Mouse (Mus musculus) liver, postnatal 0 days (tissue): Measurements from ENCODE around the gene Idua.

Experiments used
- CTCF ChIP-seq: sonication (generic); IDR thresholded peaks from 2 replicates; pipeline ENCODE4 v1.5.1; 2016; ENCODE audit warnings: antibody characterized with exemption, low read depth
- EP300 ChIP-seq: IDR thresholded peaks from 2 replicates; pipeline ENCODE4 v1.6.1; 2016; ENCODE audit warnings: antibody characterized with exemption, low read depth, mild to moderate bottlenecking

GRCm38 (mm10) chr5:108671757-108672156 is 11.6 kb downstream of the Idua start:
- TF ChIP-seq CTCF, result peak; percentile 37
- TF ChIP-seq EP300, result no peak
